Mouse (Mus musculus) kidney, embryonic 15.5 days (tissue): ENCODE measurements around the gene Il6st. TPM values are rescaled to one million over a fixed set of nuclear protein-coding genes. Genes with fewer than 3 reads are reported as not detected.
A peak's percentile ranks its signal among the peaks of the same experiment; 100 is the strongest.
"Not testable (repeated sequence)": the region's sequence is repeated elsewhere in the genome, so short reads cannot be mapped to it uniquely, and the experiment has no call there.

Experiments used
- ATAC-seq: fragments of 200-750 bp; cut with Nextera tagmentation; replicated peaks from 2 replicates; pipeline ENCODE4 v1.8.0; 2017; ENCODE audit warnings: moderate TSS enrichment; ENCODE audit not compliant: low FRiP score
- H3K27ac ChIP-seq: fragments of 300-500 bp; sonication (generic); 2 replicates; pipeline ENCODE4 v1.5.1; 2015; ENCODE audit warnings: mild to moderate bottlenecking, inconsistent platforms
- H3K27me3 ChIP-seq: fragments of 300-500 bp; sonication (generic); 2 replicates; pipeline ENCODE4 v1.6.1; 2015; ENCODE audit warnings: inconsistent platforms
- H3K36me3 ChIP-seq: fragments of 300-500 bp; sonication (generic); 2 replicates; pipeline ENCODE4 v1.6.1; 2015; ENCODE audit warnings: inconsistent platforms
- H3K4me1 ChIP-seq: fragments of 300-500 bp; sonication (generic); 2 replicates; pipeline ENCODE4 v1.6.1; 2015; ENCODE audit warnings: inconsistent platforms
- H3K4me2 ChIP-seq: fragments of 300-500 bp; sonication (generic); 2 replicates; pipeline ENCODE4 v1.6.1; 2015; ENCODE audit warnings: moderate library complexity, mild to moderate bottlenecking, inconsistent platforms
- H3K4me3 ChIP-seq: fragments of 300-500 bp; sonication (generic); replicated peaks from 2 replicates; pipeline ENCODE4 v1.5.1; 2015; ENCODE audit warnings: mild to moderate bottlenecking, inconsistent platforms
- H3K9ac ChIP-seq: fragments of 300-500 bp; sonication (generic); 2 replicates; pipeline ENCODE4 v1.6.1; 2015; ENCODE audit warnings: mild to moderate bottlenecking, inconsistent platforms
- H3K9me3 ChIP-seq: fragments of 300-500 bp; sonication (generic); replicated peaks from 2 replicates; pipeline ENCODE4 v1.6.1; 2016; ENCODE audit warnings: inconsistent platforms
- WGBS: fragments of 180-500 bp; shearing (Covaris S2); methylation state at CpG from one replicate; pipeline ENCODE4 v1.1.7; 2015; ENCODE audit warnings: mixed read lengths; 5-methylcytosine and 5-hydroxymethylcytosine counted together
- polyA plus RNA-seq: library from polyadenylated mRNA; unstranded; fragments of >200 nt; fragmentation: Nextera tagmentation; extraction: Ambion mirVana; gene quantifications from 2 replicates; pipeline ENCODE4 v1.2.1, GENCODE M21; 2015

Il6st gene
- 35.4 and 40.4 TPM in 2 replicates for polyA plus RNA-seq

DNA sequence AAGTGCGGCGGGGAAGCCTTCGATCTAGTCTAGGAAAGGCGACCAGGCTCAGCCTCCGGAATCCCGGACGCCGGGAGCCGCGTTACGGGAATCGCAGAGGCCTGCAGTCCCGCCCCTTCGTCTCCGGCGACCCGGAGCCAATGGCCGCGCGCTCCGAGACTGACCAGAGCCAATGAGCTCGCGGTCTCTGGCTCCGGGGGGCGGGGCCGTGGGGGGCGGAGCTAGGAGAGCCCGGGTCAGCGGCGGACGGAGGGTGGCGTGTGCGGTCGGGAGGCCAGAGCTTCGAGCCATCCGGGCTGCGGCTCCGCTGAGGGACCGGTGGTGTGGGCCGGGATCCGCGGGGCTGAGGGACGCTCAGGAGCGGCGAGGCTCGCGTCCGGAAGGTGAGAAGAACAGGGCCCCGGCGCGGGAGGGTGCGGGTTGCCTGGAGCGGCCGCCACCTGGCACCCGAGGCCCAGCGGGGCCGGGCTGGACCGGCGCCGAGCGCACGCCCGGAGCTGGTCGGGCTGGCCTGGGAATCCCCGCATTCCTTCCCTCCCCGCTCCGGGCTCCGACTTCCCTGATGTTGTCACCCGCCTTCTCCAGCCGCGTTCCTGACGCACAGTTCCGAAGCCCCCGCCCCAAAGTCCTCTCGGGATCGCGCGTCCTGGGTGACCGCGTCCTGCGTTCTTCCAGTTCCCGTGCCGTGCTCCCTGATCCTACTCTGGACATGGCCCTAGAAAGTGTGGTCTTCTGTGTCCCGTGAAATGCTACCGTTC, at the start of gene Il6st:
Gene Il6st, plus strand, starts transcription at position 203 of the 758 bp plus-strand sequence.
- Histone ChIP-seq H3K4me3 (peak within 1 kb of the TSS; percentile 80), H3K27ac (peak within 1 kb of the TSS; percentile 92), H3K4me2 (peak within 1 kb of the TSS; percentile 76), H3K36me3 (no peaks in the 10 kb centered on the region), H3K9ac (peak within 1 kb of the TSS; percentile 84), H3K27me3 (no peaks in the 10 kb centered on the region), H3K4me1 (peaks cover 25% of the 10 kb centered on the region), H3K9me3 (no peaks in the 10 kb centered on the region)
- ATAC-seq: peak; percentile 99
- under 1% methylated on average over 80 of the region's 85 CpGs for WGBS

DNA sequence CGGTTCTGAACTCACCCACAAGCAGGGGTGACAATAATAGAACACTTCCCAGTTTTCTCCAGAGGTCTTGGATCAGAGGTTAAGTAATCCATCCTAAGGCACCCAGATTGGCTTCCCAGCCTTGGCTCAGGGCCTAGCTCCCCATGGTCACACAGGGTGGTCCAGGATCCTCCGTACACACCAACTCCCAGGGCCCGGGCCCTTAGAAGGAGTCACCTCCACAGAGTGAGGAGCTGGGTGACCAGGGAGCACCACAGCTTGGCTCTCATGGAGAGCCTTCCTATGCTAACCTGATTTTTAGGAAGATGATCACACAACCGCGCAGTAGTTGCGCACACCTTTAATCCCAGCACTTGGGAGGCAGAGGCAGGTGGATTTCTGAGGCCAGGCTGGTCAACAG, 48.0 kb upstream of the Il6st start:
- H3K9ac ChIP-seq: no peak overlapping the region
- peak overlapping the region; percentile 72 for H3K27ac ChIP-seq
- no peak overlapping the region for H3K4me3 ChIP-seq
- H3K36me3 ChIP-seq: no peaks in the 10 kb centered on the region
- H3K27me3 ChIP-seq: no peaks in the 10 kb centered on the region
- H3K9me3 ChIP-seq: no peaks in the 10 kb centered on the region
- H3K4me1 ChIP-seq: peaks cover 20% of the 10 kb centered on the region
- no peak overlapping the region for H3K4me2 ChIP-seq
- WGBS: 83% methylated on average over 6 of the region's 6 CpGs
- no peak for ATAC-seq

DNA sequence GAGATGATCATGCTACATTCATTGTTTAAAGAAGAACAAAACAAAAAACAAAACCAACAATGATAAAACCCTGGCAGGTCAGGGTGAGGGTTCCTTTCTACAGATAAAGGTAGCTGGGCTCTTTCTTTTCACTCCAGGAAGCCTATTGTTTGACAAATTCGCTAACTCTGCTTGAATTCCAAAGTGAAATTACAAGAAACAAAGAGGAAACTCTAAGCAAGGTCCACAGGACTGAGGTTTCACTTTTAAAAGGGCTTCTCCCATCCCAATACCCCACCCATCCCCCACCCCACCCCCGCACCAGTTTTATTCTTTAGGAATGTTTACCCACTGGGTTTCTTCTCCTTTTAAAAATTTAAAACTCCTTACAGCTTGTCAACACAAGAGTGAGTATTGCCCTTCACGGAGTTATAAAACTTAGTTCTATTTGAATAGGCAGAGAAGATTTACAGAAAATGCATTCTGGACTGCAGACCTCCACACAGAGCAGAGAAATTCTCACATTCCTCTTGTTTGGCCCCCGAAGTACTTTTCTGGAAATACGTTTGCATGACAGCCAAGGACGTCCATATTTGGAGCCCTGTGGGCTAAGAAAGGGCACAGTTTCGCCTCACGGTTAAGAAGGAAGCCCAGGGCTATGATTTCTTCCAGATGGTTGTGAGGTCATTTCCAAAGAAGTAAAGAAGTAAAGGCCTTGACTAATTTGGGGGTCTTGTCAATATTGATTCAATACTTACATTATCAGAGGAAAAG, 47.3 kb upstream of the Il6st start:
- H3K27ac ChIP-seq: peak overlapping the region; percentile 72
- H3K27me3 ChIP-seq: no peaks in the 10 kb centered on the region
- H3K36me3 ChIP-seq: no peaks in the 10 kb centered on the region
- 20% methylated on average over 8 of the region's 8 CpGs for WGBS
- ATAC-seq: no peak; the same call in 1 of the 2 replicates
- H3K4me1 ChIP-seq: peaks cover 20% of the 10 kb centered on the region
- H3K4me3 ChIP-seq: no peak overlapping the region
- no peaks in the 10 kb centered on the region for H3K9me3 ChIP-seq
- H3K4me2 ChIP-seq: peak overlapping the region; percentile 25
- no peak overlapping the region for H3K9ac ChIP-seq

DNA sequence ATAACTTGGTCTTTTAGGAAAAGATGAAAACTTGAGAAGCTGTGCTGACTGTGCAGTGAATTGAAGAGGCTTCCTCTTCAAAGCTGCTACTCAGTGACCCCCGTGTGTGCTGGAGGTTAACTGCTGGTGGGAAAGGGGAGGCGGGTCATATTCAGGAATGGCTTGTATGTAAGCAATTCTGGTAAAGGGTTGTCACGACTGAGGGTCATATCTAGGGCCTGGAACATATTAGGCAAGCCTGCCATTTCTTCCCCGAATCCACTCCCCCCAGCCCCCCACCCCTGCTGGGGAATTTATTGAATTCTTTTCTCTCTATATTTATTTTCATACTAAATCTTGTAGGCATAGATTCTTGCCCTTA, 46.7 kb upstream of the Il6st start:
- H3K4me1 ChIP-seq: peaks cover 20% of the 10 kb centered on the region
- WGBS: 36% methylated on average over 4 of the region's 4 CpGs
- H3K9ac ChIP-seq: no peak overlapping the region
- no peak overlapping the region for H3K4me3 ChIP-seq
- no peaks in the 10 kb centered on the region for H3K9me3 ChIP-seq
- no peaks in the 10 kb centered on the region for H3K36me3 ChIP-seq
- H3K4me2 ChIP-seq: no peak overlapping the region
- H3K27me3 ChIP-seq: no peaks in the 10 kb centered on the region
- peak overlapping the region; percentile 72 for H3K27ac ChIP-seq
- ATAC-seq: no peak

DNA sequence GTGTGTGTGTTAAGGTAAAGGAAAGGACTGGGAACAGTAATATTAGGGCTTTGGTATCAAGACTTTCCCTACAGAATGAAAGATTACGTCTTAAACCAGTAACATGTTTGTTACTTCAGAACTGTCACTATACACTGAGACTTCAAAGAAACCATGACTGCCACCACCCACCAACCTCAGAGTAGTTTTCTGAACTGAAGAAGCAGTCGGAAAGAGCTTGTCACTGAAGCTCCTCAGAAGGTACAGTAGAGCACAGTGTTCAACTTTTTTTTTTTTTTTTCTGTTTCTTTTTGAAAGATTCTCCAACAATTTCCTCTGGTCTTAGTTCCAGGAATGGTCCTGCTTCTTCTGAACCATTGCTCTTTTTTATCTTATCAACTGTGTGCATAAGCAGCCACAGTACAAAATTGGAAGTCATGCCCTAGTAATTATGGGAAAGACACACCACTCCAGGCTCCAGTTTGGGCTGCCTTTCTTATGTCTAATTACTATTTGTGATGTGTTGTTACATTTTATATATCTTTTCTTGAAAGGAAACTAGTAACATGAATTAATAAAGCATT, 45.9 kb upstream of the Il6st start:
- no peak for ATAC-seq
- H3K27me3 ChIP-seq: no peaks in the 10 kb centered on the region
- no peak overlapping the region for H3K4me2 ChIP-seq
- WGBS: 77% methylated on average over 2 of the region's 2 CpGs
- no peaks in the 10 kb centered on the region for H3K36me3 ChIP-seq
- H3K9ac ChIP-seq: no peak overlapping the region
- no peak overlapping the region for H3K4me3 ChIP-seq
- peaks cover 20% of the 10 kb centered on the region for H3K4me1 ChIP-seq
- no peaks in the 10 kb centered on the region for H3K9me3 ChIP-seq
- H3K27ac ChIP-seq: no peak overlapping the region

DNA sequence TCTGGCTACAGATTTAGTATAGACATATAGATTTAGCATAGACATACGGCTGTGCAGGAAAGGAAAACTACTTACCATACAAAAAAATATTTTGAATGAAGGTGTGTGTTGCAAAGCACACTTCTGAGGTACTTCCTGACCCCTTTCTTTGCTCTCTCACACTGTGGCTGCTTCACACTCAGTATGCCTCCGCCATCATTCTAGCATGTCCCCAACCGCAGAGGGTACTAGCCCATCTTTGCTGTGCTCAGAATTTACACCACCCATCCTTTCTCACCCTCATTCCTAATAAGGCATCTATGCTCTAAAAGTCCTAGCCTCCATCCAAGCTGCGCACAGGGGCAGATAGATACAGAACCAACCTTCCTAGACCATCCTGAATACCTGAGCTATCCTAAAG, 45.3 kb upstream of the Il6st start:
- WGBS: 91% methylated on average over 4 of the region's 4 CpGs
- H3K9ac ChIP-seq: no peak overlapping the region
- ATAC-seq: no peak
- H3K4me2 ChIP-seq: no peak overlapping the region
- no peak overlapping the region for H3K4me3 ChIP-seq
- no peaks in the 10 kb centered on the region for H3K36me3 ChIP-seq
- H3K27ac ChIP-seq: no peak overlapping the region
- H3K4me1 ChIP-seq: peaks cover 20% of the 10 kb centered on the region
- no peaks in the 10 kb centered on the region for H3K27me3 ChIP-seq
- no peaks in the 10 kb centered on the region for H3K9me3 ChIP-seq

DNA sequence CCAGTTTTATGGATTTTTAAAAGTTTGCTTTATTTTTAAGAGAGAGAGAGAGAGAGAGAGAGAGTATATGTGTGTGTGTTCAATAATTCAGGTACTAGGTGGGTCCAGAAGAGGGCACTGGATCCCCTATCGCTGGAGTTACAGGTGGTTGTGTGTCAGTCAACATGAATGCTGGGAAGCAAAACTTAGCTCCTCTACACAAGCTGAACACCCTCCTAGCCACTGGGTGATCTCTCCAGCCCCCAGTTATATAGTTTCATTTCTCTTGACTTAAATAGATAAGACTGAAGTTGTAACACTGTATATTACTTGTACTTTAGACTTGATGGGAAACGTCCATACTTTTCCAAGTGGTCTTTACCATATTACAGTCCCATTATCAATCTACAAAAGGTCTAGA, 39.7 kb upstream of the Il6st start:
- no peaks in the 10 kb centered on the region for H3K9me3 ChIP-seq
- H3K36me3 ChIP-seq: no peaks in the 10 kb centered on the region
- H3K4me3 ChIP-seq: no peak overlapping the region
- no peak overlapping the region for H3K9ac ChIP-seq
- 91% methylated on average over 2 of the region's 2 CpGs for WGBS
- no peak overlapping the region for H3K4me2 ChIP-seq
- 0 out of 2 replicates have a peak, but pooled peaks cover 2% of the 10 kb centered on the region for H3K4me1 ChIP-seq
- no peak for ATAC-seq
- no peak overlapping the region for H3K27ac ChIP-seq
- no peaks in the 10 kb centered on the region for H3K27me3 ChIP-seq

DNA sequence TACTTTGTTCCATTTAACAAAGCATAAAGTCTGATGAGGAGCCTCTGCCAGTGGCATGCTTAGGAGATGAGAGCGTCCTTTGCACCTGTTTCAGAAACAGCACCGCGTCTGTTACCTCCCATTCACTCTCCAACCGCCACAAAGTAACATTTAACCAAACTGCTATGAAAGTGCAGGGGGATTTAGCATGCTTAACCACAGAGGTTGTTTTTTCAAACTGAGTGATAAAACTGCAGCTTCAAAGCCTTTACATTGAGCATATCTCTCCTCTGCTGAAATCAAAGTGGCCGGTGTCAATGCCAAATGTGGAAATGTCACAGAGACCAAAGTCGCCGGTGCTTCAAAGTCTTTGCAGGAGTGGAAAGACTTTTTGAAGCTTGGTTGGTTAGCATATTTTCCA, 39.2 kb upstream of the Il6st start:
- Histone ChIP-seq H3K36me3 (no peaks in the 10 kb centered on the region), H3K9ac (no peak overlapping the region), H3K9me3 (no peaks in the 10 kb centered on the region), H3K4me3 (no peak overlapping the region), H3K4me2 (no peak overlapping the region), H3K4me1 (0 out of 2 replicates have a peak, but pooled peaks cover 2% of the 10 kb centered on the region), H3K27me3 (no peaks in the 10 kb centered on the region), H3K27ac (no peak overlapping the region)
- ATAC-seq: no peak
- WGBS: 84% methylated on average over 7 of the region's 7 CpGs

DNA sequence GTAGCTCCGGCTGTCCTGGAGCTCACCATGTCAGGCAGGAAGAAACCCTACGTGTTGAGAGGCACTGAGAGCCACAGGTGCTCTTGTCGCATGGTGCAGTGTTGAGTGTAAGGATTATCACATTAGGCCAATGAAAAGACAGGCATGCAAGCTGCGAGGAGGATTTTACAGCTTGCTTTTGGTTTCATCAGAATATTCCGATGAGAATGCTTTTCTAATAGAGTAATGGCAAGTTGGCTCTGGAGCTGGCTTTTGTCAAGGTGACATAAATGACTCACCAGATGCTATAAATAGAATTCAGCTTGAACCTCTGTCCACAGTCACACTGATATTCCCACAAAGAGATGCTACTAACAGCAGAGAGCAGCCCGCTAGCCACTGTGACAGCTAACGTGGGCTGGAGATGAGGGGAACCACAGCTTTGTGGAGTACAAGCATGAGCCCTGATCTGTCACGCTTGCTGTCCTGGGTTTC, 38.7 kb upstream of the Il6st start:
- ATAC-seq: no peak
- H3K4me2 ChIP-seq: no peak overlapping the region
- H3K4me3 ChIP-seq: no peak overlapping the region
- H3K27me3 ChIP-seq: no peaks in the 10 kb centered on the region
- H3K36me3 ChIP-seq: no peaks in the 10 kb centered on the region
- H3K9me3 ChIP-seq: no peaks in the 10 kb centered on the region
- no peaks in the 10 kb centered on the region for H3K4me1 ChIP-seq
- 73% methylated on average over 8 of the region's 8 CpGs for WGBS
- no peak overlapping the region for H3K9ac ChIP-seq
- H3K27ac ChIP-seq: no peak overlapping the region

DNA sequence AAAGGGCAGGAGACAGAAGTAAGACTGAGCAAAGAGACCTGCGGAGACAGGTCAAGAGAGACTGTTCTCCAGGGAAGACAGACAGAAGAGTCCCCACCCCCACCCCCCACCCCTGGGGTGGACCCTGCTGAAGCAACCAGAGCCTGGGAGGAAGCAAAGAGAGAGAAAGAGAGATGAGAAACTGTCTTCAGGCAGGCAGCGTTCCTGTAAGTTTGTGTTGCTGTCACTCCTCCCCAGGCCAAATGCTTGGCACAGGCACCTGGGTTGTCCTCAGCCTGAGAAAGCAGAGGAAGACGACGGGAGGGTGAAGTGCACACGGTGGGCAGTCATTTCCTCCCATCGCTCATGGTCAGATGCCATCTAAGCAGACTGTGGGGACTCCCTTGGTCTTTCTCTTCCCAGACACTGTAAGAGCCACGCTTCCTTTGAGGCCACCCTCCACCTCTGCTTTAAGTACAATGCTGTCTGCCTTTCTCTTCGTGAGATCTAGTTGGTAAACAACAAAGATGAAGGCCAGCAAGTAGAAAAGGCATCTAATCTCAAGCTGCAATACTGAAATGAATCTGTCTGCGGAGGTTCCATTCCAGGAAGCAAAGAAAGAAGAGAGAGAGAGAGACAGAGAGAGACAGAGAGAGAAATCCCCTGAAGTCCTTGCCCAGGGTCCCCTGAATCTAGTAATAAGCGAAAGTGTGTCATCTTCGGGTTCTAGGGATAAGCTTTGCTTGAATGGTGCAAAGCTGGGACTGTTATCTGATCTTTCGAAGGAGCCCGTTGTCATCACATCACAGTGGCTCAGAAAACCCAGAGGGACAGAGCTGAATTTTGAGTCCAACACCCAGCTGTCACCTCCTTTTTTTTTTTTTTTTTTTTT, 37.4 kb upstream of the Il6st start:
- Histone ChIP-seq H3K27ac (no peak overlapping the region), H3K4me1 (no peaks in the 10 kb centered on the region), H3K4me2 (no peak overlapping the region), H3K9ac (no peak overlapping the region), H3K27me3 (no peaks in the 10 kb centered on the region), H3K36me3 (no peaks in the 10 kb centered on the region), H3K4me3 (no peak overlapping the region), H3K9me3 (no peaks in the 10 kb centered on the region)
- WGBS: 66% methylated on average over 13 of the region's 13 CpGs
- no peak for ATAC-seq

DNA sequence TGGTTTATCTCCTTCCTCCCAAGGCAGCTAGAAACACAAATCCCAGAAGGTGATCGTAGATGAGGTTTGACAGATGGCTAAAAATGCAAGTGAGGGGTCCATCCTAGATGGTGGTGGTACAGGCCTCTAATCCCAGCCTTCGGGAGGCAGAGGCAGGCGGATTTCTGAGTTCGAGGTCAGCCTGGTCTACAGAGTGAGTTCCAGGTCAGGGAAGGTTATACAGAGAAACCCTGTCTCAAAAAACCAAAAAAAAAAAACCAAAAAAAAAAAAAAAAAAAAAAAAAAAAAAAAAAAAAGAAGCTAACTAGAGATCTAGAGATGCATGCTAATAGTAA, 36.8 kb upstream of the Il6st start:
- not testable (repeated sequence) for ATAC-seq, H3K4me1 ChIP-seq, H3K4me3 ChIP-seq, H3K9me3 ChIP-seq, H3K27ac ChIP-seq, H3K4me2 ChIP-seq, H3K27me3 ChIP-seq, H3K36me3 ChIP-seq, H3K9ac ChIP-seq
- 98% methylated on average over 4 of the region's 4 CpGs for WGBS
